Mouse (Mus musculus) forebrain, embryonic 12.5 days (tissue): Measurements from ENCODE around the gene Fbxw9. TPM values are rescaled to one million over a fixed set of nuclear protein-coding genes. Genes with fewer than 3 reads are reported as not detected.

ENCODE experiments used
- ATAC-seq: fragments of 200-750 bp; cut with Nextera tagmentation; 2 replicates; pipeline ENCODE4 v1.8.0; 2017; ENCODE audit warnings: moderate TSS enrichment; ENCODE audit not compliant: low FRiP score
- H3K27ac ChIP-seq: fragments of 300-500 bp; sonication (generic); 2 replicates; pipeline ENCODE4 v1.5.1; 2016; ENCODE audit warnings: mild to moderate bottlenecking
- H3K27me3 ChIP-seq: fragments of 300-500 bp; sonication (generic); 2 replicates; pipeline ENCODE4 v1.6.1; 2016; ENCODE audit warnings: mild to moderate bottlenecking
- H3K36me3 ChIP-seq: fragments of 300-500 bp; sonication (generic); replicated peaks from 2 replicates; pipeline ENCODE4 v1.6.1; 2016; ENCODE audit warnings: mild to moderate bottlenecking
- H3K4me1 ChIP-seq: fragments of 300-500 bp; sonication (generic); 2 replicates; pipeline ENCODE4 v1.6.1; 2016
- H3K4me2 ChIP-seq: fragments of 300-500 bp; sonication (generic); 2 replicates; pipeline ENCODE4 v1.6.1; 2016; ENCODE audit warnings: mild to moderate bottlenecking, moderate library complexity
- H3K4me3 ChIP-seq: fragments of 300-500 bp; sonication (generic); replicated peaks from 2 replicates; pipeline ENCODE4 v1.5.1; 2016; ENCODE audit warnings: mild to moderate bottlenecking
- H3K9ac ChIP-seq: fragments of 300-500 bp; sonication (generic); 2 replicates; pipeline ENCODE4 v1.6.1; 2016; ENCODE audit warnings: mild to moderate bottlenecking
- H3K9me3 ChIP-seq: fragments of 300-500 bp; sonication (generic); 2 replicates; pipeline ENCODE4 v1.6.1; 2016
- WGBS: fragments of 180-500 bp; shearing (Covaris S2); methylation state at CpG from one replicate; pipeline ENCODE4 v1.1.7; 2016; 5-methylcytosine and 5-hydroxymethylcytosine counted together
- polyA plus RNA-seq: library from polyadenylated mRNA; unstranded; fragments of >200 nt; fragmentation: Nextera tagmentation; extraction: Ambion mirVana; gene quantifications from 2 replicates; pipeline ENCODE4 v1.2.1, GENCODE M21; 2016

Gene Fbxw9
- polyA plus RNA-seq, 1 experiment from 2014 or later: 32.1 TPM

- H3K4me1 ChIP-seq: peaks cover 43% of the 10 kb centered on the region
- peak overlapping the region; percentile 97 for H3K4me2 ChIP-seq
- no peaks in the 10 kb centered on the region for H3K9me3 ChIP-seq
- peak overlapping the region; percentile 99 for H3K4me3 ChIP-seq
- WGBS: 27% methylated on average over 2 of the region's 2 CpGs
- H3K36me3 ChIP-seq: peaks cover 50% of the 10 kb centered on the region
- ATAC-seq: no peak
- no peaks in the 10 kb centered on the region for H3K27me3 ChIP-seq
- peak overlapping the region; percentile 99 for H3K9ac ChIP-seq
- H3K27ac ChIP-seq: no peak overlapping the region
Observed at GRCm38 (mm10) chr8:85027922-85028321, 31.9 kb upstream of the Fbxw9 start.

GRCm38 (mm10) chr8:85029271-85029670, 30.6 kb upstream of the Fbxw9 start:
- ATAC-seq: no peak
- WGBS: 92% methylated on average over 14 of the region's 14 CpGs
- Histone ChIP-seq H3K9ac (peak overlapping the region; percentile 99; the same call in 1 of the 2 replicates), H3K27me3 (no peaks in the 10 kb centered on the region), H3K4me3 (peak overlapping the region; percentile 99), H3K36me3 (peaks cover 52% of the 10 kb centered on the region), H3K9me3 (no peaks in the 10 kb centered on the region), H3K4me1 (peaks cover 39% of the 10 kb centered on the region), H3K27ac (no peak overlapping the region), H3K4me2 (peak overlapping the region; percentile 97; the same call in 1 of the 2 replicates)

- Histone ChIP-seq H3K27ac (no peak overlapping the region), H3K4me3 (no peak overlapping the region), H3K36me3 (peaks cover 54% of the 10 kb centered on the region), H3K9me3 (no peaks in the 10 kb centered on the region), H3K9ac (no peak overlapping the region), H3K4me1 (peaks cover 39% of the 10 kb centered on the region), H3K27me3 (no peaks in the 10 kb centered on the region), H3K4me2 (no peak overlapping the region)
- ATAC-seq: no peak
- WGBS: 84% methylated on average over 4 of the region's 4 CpGs
Observed at GRCm38 (mm10) chr8:85032622-85033311, 27.1 kb upstream of the Fbxw9 start.

- 67% methylated on average over 1 of the region's 1 CpGs for WGBS
Observed at GRCm38 (mm10) chr8:85033867-85034266, 26.0 kb upstream of the Fbxw9 start.

GRCm38 (mm10) chr8:85034764-85035163, 25.1 kb upstream of the Fbxw9 start:
- Histone ChIP-seq H3K9ac (peak overlapping the region; percentile 72; the same call in 1 of the 2 replicates), H3K36me3 (peaks cover 44% of the 10 kb centered on the region)

More at GRCm38 (mm10) chr8:85033867-85034266, 26.0 kb upstream of the Fbxw9 start:
- no peak overlapping the region for H3K4me3 ChIP-seq
- peaks cover 35% of the 10 kb centered on the region for H3K4me1 ChIP-seq
- no peak overlapping the region for H3K9ac ChIP-seq
- H3K9me3 ChIP-seq: no peaks in the 10 kb centered on the region
- no peak overlapping the region for H3K4me2 ChIP-seq
- H3K36me3 ChIP-seq: peaks cover 53% of the 10 kb centered on the region
- 0 out of 2 replicates have a peak overlapping the region, but pooled peaks have one; percentile 3 for H3K27ac ChIP-seq
- H3K27me3 ChIP-seq: no peaks in the 10 kb centered on the region
- ATAC-seq: no peak

GRCm38 (mm10) chr8:85035165-85035727, 24.6 kb upstream of the Fbxw9 start:
- WGBS: 8% methylated on average over 12 of the region's 12 CpGs
- H3K27ac ChIP-seq: peak overlapping the region; percentile 84; the same call in 1 of the 2 replicates

More at GRCm38 (mm10) chr8:85034764-85035163, 25.1 kb upstream of the Fbxw9 start:
- H3K4me3 ChIP-seq: peak overlapping the region; percentile 83
- H3K27me3 ChIP-seq: no peaks in the 10 kb centered on the region
- ATAC-seq: no peak
- no peak overlapping the region for H3K27ac ChIP-seq
- peak overlapping the region; percentile 83 for H3K4me2 ChIP-seq
- WGBS: 4% methylated on average over 13 of the region's 13 CpGs
- peaks cover 33% of the 10 kb centered on the region for H3K4me1 ChIP-seq
- H3K9me3 ChIP-seq: no peaks in the 10 kb centered on the region

GRCm38 (mm10) chr8:85035728-85036310, 24.0 kb upstream of the Fbxw9 start:
- Histone ChIP-seq H3K27ac (peak overlapping the region; percentile 84), H3K4me3 (peak overlapping the region; percentile 83), H3K4me1 (peaks cover 37% of the 10 kb centered on the region), H3K4me2 (peak overlapping the region; percentile 83), H3K9me3 (no peaks in the 10 kb centered on the region), H3K9ac (peak overlapping the region; percentile 72), H3K36me3 (peaks cover 44% of the 10 kb centered on the region), H3K27me3 (no peaks in the 10 kb centered on the region)
- under 1% methylated on average over 15 of the region's 15 CpGs for WGBS
- peak; percentile 2; the same call in 1 of the 2 replicates for ATAC-seq

More at GRCm38 (mm10) chr8:85035165-85035727, 24.6 kb upstream of the Fbxw9 start:
- H3K9ac ChIP-seq: peak overlapping the region; percentile 72
- peak overlapping the region; percentile 83 for H3K4me3 ChIP-seq
- ATAC-seq: no peak
- H3K9me3 ChIP-seq: no peaks in the 10 kb centered on the region
- peaks cover 37% of the 10 kb centered on the region for H3K4me1 ChIP-seq
- no peaks in the 10 kb centered on the region for H3K27me3 ChIP-seq
- H3K4me2 ChIP-seq: peak overlapping the region; percentile 83
- peaks cover 44% of the 10 kb centered on the region for H3K36me3 ChIP-seq

- Histone ChIP-seq H3K4me1 (peaks cover 37% of the 10 kb centered on the region), H3K9ac (peak overlapping the region; percentile 72), H3K4me3 (peak overlapping the region; percentile 83), H3K36me3 (peaks cover 46% of the 10 kb centered on the region), H3K4me2 (peak overlapping the region; percentile 83), H3K27ac (peak overlapping the region; percentile 84), H3K27me3 (no peaks in the 10 kb centered on the region), H3K9me3 (no peaks in the 10 kb centered on the region)
- 0% methylated on average over 9 of the region's 9 CpGs for whole genome bisulfite sequencing
- peak; percentile 45 for ATAC-seq
Observed at GRCm38 (mm10) chr8:85036381-85036717, 23.5 kb upstream of the Fbxw9 start.

GRCm38 (mm10) chr8:85036718-85037365, 23.0 kb upstream of the Fbxw9 start, which contains the start of gene Tnpo2:
Gene Tnpo2, plus strand, starts transcription at chr8:85036915.
- Histone ChIP-seq H3K4me3 (peak within 1 kb of the TSS; percentile 83), H3K4me1 (peaks cover 41% of the 10 kb centered on the region), H3K36me3 (peaks cover 46% of the 10 kb centered on the region), H3K27me3 (no peaks in the 10 kb centered on the region), H3K4me2 (peak within 1 kb of the TSS; percentile 96), H3K9me3 (no peaks in the 10 kb centered on the region), H3K27ac (peak within 1 kb of the TSS; percentile 100), H3K9ac (peak within 1 kb of the TSS; percentile 96)
- under 1% methylated on average over 59 of the region's 59 CpGs for WGBS
- ATAC-seq: peak; percentile 94

- WGBS: 0% methylated on average over 14 of the region's 14 CpGs
- H3K27ac ChIP-seq: peak overlapping the region; percentile 100
- H3K4me2 ChIP-seq: peak overlapping the region; percentile 96
- H3K4me1 ChIP-seq: peaks cover 41% of the 10 kb centered on the region
- peak; percentile 70 for ATAC-seq
- peak overlapping the region; percentile 96 for H3K9ac ChIP-seq
- H3K9me3 ChIP-seq: no peaks in the 10 kb centered on the region
- H3K4me3 ChIP-seq: peak overlapping the region; percentile 83
- H3K27me3 ChIP-seq: no peaks in the 10 kb centered on the region
- peaks cover 44% of the 10 kb centered on the region for H3K36me3 ChIP-seq
Observed at GRCm38 (mm10) chr8:85037366-85037680, 22.5 kb upstream of the Fbxw9 start.

- Histone ChIP-seq H3K9ac (peak overlapping the region; percentile 96), H3K4me1 (peaks cover 41% of the 10 kb centered on the region), H3K27ac (peak overlapping the region; percentile 100), H3K27me3 (no peaks in the 10 kb centered on the region), H3K9me3 (no peaks in the 10 kb centered on the region), H3K4me2 (peak overlapping the region; percentile 96), H3K36me3 (peaks cover 43% of the 10 kb centered on the region), H3K4me3 (peak overlapping the region; percentile 83)
- ATAC-seq: no peak; the same call in 1 of the 2 replicates
- WGBS: under 1% methylated on average over 52 of the region's 57 CpGs
Observed at GRCm38 (mm10) chr8:85037681-85038531, 21.9 kb upstream of the Fbxw9 start.
